Mouse (Mus musculus): ENCODE measurements at regions not wholly inside any gene's neighbourhood (a gene's known extent, or its start where the extent isn't known, plus 50 kb on each side); places are given as distances from the start of the nearest gene placed in this dataset.
"Not testable (repeated sequence)": the region's sequence is repeated elsewhere in the genome, so short reads cannot be mapped to it uniquely, and the experiment has no call there.

GRCm38 (mm10) chr12:115311956-115312355, 735.6 kb upstream of the Zfp386 start:
- Histone ChIP-seq H3K4me3 (ENCODE audit: inconsistent target) (no peak overlapping the region), H3K79me2 (ENCODE audit: inconsistent target) (no peaks in the 10 kb centered on the region), H3K36me3 (ENCODE audit: inconsistent target) (no peaks in the 10 kb centered on the region), H3K27ac (peak overlapping the region; percentile 95)

GRCm38 (mm10) chr12:115312604-115313003, 734.9 kb upstream of the Zfp386 start:
- 25% methylated on average over 1 of the region's 1 CpGs for WGBS (ENCODE audit: missing documents)
- H3K79me2 ChIP-seq (ENCODE audit: inconsistent target); H3K36me3 ChIP-seq (ENCODE audit: inconsistent target); H3K4me3 ChIP-seq (ENCODE audit: inconsistent target): not testable (repeated sequence)
- H3K27ac ChIP-seq: peak overlapping the region; percentile 95

GRCm38 (mm10) chr12:115320641-115321040, 726.9 kb upstream of the Zfp386 start:
- not testable (repeated sequence) for H3K36me3 ChIP-seq (ENCODE audit: inconsistent target); H3K4me3 ChIP-seq (ENCODE audit: inconsistent target); H3K79me2 ChIP-seq (ENCODE audit: inconsistent target); H3K27ac ChIP-seq

- 0% methylated on average over 1 of the region's 1 CpGs for WGBS (ENCODE audit: missing documents)
- Histone ChIP-seq H3K4me3 (ENCODE audit: inconsistent target) (no peak overlapping the region), H3K79me2 (ENCODE audit: inconsistent target) (no peaks in the 10 kb centered on the region), H3K36me3 (ENCODE audit: inconsistent target) (no peaks in the 10 kb centered on the region), H3K27ac (peak overlapping the region; percentile 40)
These were observed 719.1 kb upstream of the Zfp386 start for GRCm38 (mm10) chr12:115328439-115328838.

GRCm38 (mm10) chr12:115334770-115335169, 712.8 kb upstream of the Zfp386 start:
- WGBS (ENCODE audit: missing documents): 18% methylated on average over 2 of the region's 3 CpGs
- H3K79me2 ChIP-seq (ENCODE audit: inconsistent target); H3K27ac ChIP-seq; H3K4me3 ChIP-seq (ENCODE audit: inconsistent target); H3K36me3 ChIP-seq (ENCODE audit: inconsistent target): not testable (repeated sequence)

- no peak overlapping the region for H3K27ac ChIP-seq
- H3K36me3 ChIP-seq (ENCODE audit: inconsistent target): no peaks in the 10 kb centered on the region
- no peak overlapping the region for H3K4me3 ChIP-seq (ENCODE audit: inconsistent target)
- 13% methylated on average over 1 of the region's 1 CpGs for WGBS (ENCODE audit: missing documents)
- H3K79me2 ChIP-seq (ENCODE audit: inconsistent target): no peaks in the 10 kb centered on the region
These were observed 710.9 kb upstream of the Zfp386 start for GRCm38 (mm10) chr12:115336594-115336993.

- not testable (repeated sequence) for H3K4me3 ChIP-seq (ENCODE audit: inconsistent target); H3K36me3 ChIP-seq (ENCODE audit: inconsistent target); H3K27ac ChIP-seq; H3K79me2 ChIP-seq (ENCODE audit: inconsistent target)
- WGBS (ENCODE audit: missing documents): 83% methylated on average over 1 of the region's 6 CpGs
These were observed 701.4 kb upstream of the Zfp386 start for GRCm38 (mm10) chr12:115346112-115346511.

- H3K4me3 ChIP-seq (ENCODE audit: inconsistent target); H3K36me3 ChIP-seq (ENCODE audit: inconsistent target); H3K79me2 ChIP-seq (ENCODE audit: inconsistent target); H3K27ac ChIP-seq: not testable (repeated sequence)
- no CpG with 5 or more reads among the region's 2 CpGs for WGBS (ENCODE audit: missing documents)
These were observed 688.5 kb upstream of the Zfp386 start for GRCm38 (mm10) chr12:115359050-115359449.

GRCm38 (mm10) chr12:115365628-115366027, 681.9 kb upstream of the Zfp386 start:
- 100% methylated on average over 1 of the region's 1 CpGs for WGBS (ENCODE audit: missing documents)
- not testable (repeated sequence) for H3K79me2 ChIP-seq (ENCODE audit: inconsistent target); H3K4me3 ChIP-seq (ENCODE audit: inconsistent target)

GRCm38 (mm10) chr12:115371784-115372183, 675.7 kb upstream of the Zfp386 start:
- not testable (repeated sequence) for H3K27ac ChIP-seq; H3K4me3 ChIP-seq (ENCODE audit: inconsistent target); H3K79me2 ChIP-seq (ENCODE audit: inconsistent target); H3K36me3 ChIP-seq (ENCODE audit: inconsistent target)
- WGBS (ENCODE audit: missing documents): 32% methylated on average over 3 of the region's 3 CpGs

More at GRCm38 (mm10) chr12:115365628-115366027, 681.9 kb upstream of the Zfp386 start:
- H3K27ac ChIP-seq; H3K36me3 ChIP-seq (ENCODE audit: inconsistent target): not testable (repeated sequence)

- not testable (repeated sequence) for H3K4me3 ChIP-seq (ENCODE audit: inconsistent target); H3K27ac ChIP-seq; H3K79me2 ChIP-seq (ENCODE audit: inconsistent target); H3K36me3 ChIP-seq (ENCODE audit: inconsistent target)
- no CpG with 5 or more reads among the region's 3 CpGs for WGBS (ENCODE audit: missing documents)
These were observed 674.5 kb upstream of the Zfp386 start for GRCm38 (mm10) chr12:115373056-115373455.

- not testable (repeated sequence) for H3K79me2 ChIP-seq (ENCODE audit: inconsistent target); H3K4me3 ChIP-seq (ENCODE audit: inconsistent target); H3K27ac ChIP-seq; H3K36me3 ChIP-seq (ENCODE audit: inconsistent target)
These were observed 661.0 kb upstream of the Zfp386 start for GRCm38 (mm10) chr12:115386479-115386878.

GRCm38 (mm10) chr12:115404116-115404515, 643.4 kb upstream of the Zfp386 start:
- no peaks in the 10 kb centered on the region for H3K79me2 ChIP-seq (ENCODE audit: inconsistent target)
- no peak overlapping the region for H3K4me3 ChIP-seq (ENCODE audit: inconsistent target)
- no peak overlapping the region for H3K27ac ChIP-seq
- no peaks in the 10 kb centered on the region for H3K36me3 ChIP-seq (ENCODE audit: inconsistent target)
- WGBS (ENCODE audit: missing documents): 0% methylated on average over 1 of the region's 1 CpGs

- H3K36me3 ChIP-seq (ENCODE audit: inconsistent target): no peaks in the 10 kb centered on the region
- H3K27ac ChIP-seq: no peak overlapping the region
- H3K79me2 ChIP-seq (ENCODE audit: inconsistent target): no peaks in the 10 kb centered on the region
- 44% methylated on average over 1 of the region's 1 CpGs for WGBS (ENCODE audit: missing documents)
- no peak overlapping the region for H3K4me3 ChIP-seq (ENCODE audit: inconsistent target)
These were observed 642.9 kb upstream of the Zfp386 start for GRCm38 (mm10) chr12:115404657-115405056.

GRCm38 (mm10) chr12:115446247-115446646, 601.3 kb upstream of the Zfp386 start:
- not testable (repeated sequence) for H3K4me3 ChIP-seq (ENCODE audit: inconsistent target); H3K27ac ChIP-seq; H3K79me2 ChIP-seq (ENCODE audit: inconsistent target); H3K36me3 ChIP-seq (ENCODE audit: inconsistent target)
- WGBS (ENCODE audit: missing documents): 18% methylated on average over 1 of the region's 5 CpGs

GRCm38 (mm10) chr12:115452626-115453025, 594.9 kb upstream of the Zfp386 start:
- H3K79me2 ChIP-seq (ENCODE audit: inconsistent target); H3K36me3 ChIP-seq (ENCODE audit: inconsistent target); H3K4me3 ChIP-seq (ENCODE audit: inconsistent target); H3K27ac ChIP-seq: not testable (repeated sequence)
- WGBS (ENCODE audit: missing documents): 31% methylated on average over 2 of the region's 3 CpGs

GRCm38 (mm10) chr12:115464777-115465176, 582.7 kb upstream of the Zfp386 start:
- H3K36me3 ChIP-seq (ENCODE audit: inconsistent target); H3K79me2 ChIP-seq (ENCODE audit: inconsistent target); H3K27ac ChIP-seq; H3K4me3 ChIP-seq (ENCODE audit: inconsistent target): not testable (repeated sequence)

Data from macrophage (primary cell).